Comparison of ENCODE assay signal across 13 mouse cellular contexts in the genomic region with DNA sequence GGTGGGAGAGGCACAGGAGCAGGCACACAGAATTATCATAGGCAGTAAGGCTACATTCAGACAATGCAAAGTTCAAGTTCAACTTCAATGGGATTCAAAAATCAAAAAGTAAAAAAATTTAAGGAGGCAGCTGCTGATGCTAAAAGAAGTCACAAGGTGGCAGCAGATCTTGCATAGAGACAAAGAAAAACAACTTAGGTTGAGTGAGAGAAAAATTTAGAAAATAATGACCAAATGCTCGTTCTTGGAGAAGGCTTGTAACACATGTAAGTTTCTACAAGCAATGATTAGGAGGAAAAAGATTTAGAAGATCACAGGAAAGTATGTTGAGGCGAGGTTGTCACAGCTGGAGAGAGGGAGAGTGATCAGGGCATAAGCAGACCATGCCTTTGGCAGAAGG. TPM values are rescaled to one million over a fixed set of nuclear protein-coding genes. Genes with fewer than 3 reads are reported as not detected.
DNase-seq lines count a peak whose midpoint lies in the region; ATAC-seq lines count a peak whose summit lies in the region.
"Had no signal": no experiment of that assay in that cellular context is flagged by ENCODE, and none has a peak within 500 bp of the region (broad histone marks: within the 10 kb centered on the region; RNA-seq: fewer than 3 reads in every experiment).

No protein-coding gene starts in this region.

- no peak overlapping the region for H3K4me2 ChIP-seq in embryonic facial prominence, embryonic 11.5 days (ENCODE audit: low read depth, low read length)
- H3K4me2 ChIP-seq: liver, embryonic 15.5 days had no signal

- no peaks in the 10 kb centered on the region for H3K27me3 ChIP-seq in embryonic facial prominence, embryonic 11.5 days (ENCODE audit: control insufficient read depth, insufficient read depth, low read length)
- H3K27me3 ChIP-seq in embryonic facial prominence, embryonic 10.5 days (replicated peaks; ENCODE audit: low read depth, poor library complexity, severe bottlenecking), result no peaks in the 10 kb centered on the region
- H3K27me3 ChIP-seq: liver, embryonic 15.5 days had no signal

- no peaks in the 10 kb centered on the region for H3K36me3 ChIP-seq in embryonic facial prominence, embryonic 11.5 days (replicated peaks; ENCODE audit: control insufficient read depth, insufficient read depth, low read depth, low read length)
- H3K36me3 ChIP-seq in embryonic facial prominence, embryonic 10.5 days (replicated peaks), result no peaks in the 10 kb centered on the region
- H3K36me3 ChIP-seq: liver, embryonic 15.5 days had no signal

- H3K4me1 ChIP-seq in embryonic facial prominence, embryonic 11.5 days (ENCODE audit: control insufficient read depth, insufficient read depth, low read length), result no peaks in the 10 kb centered on the region
- H3K4me1 ChIP-seq in embryonic facial prominence, embryonic 10.5 days, result no peaks in the 10 kb centered on the region
- H3K4me1 ChIP-seq: liver, embryonic 15.5 days had no signal

- H3K9me3 ChIP-seq in embryonic facial prominence, embryonic 11.5 days (replicated peaks; ENCODE audit: control insufficient read depth, low read length), result no peaks in the 10 kb centered on the region
- no peaks in the 10 kb centered on the region for H3K9me3 ChIP-seq in embryonic facial prominence, embryonic 10.5 days
- H3K9me3 ChIP-seq: liver, embryonic 15.5 days had no signal

- ATAC-seq in embryonic facial prominence, embryonic 11.5 days (replicated peaks; ENCODE audit: insufficient number of reproducible peaks, low FRiP score, low TSS enrichment, low read depth), result no peak
- peak; percentile 65; the same call in 1 of the 2 replicates for ATAC-seq in common myeloid progenitor, adult 5-6 weeks (replicated peaks; ENCODE audit: low read depth, poor library complexity, severe bottlenecking)
- ATAC-seq in megakaryocyte-erythroid progenitor cell, adult 5-6 weeks (replicated peaks; ENCODE audit: low FRiP score, low TSS enrichment, poor library complexity, severe bottlenecking), result no peak

- no peak overlapping the region for H3K27ac ChIP-seq in embryonic facial prominence, embryonic 11.5 days (replicated peaks; ENCODE audit: low read depth, low read length)
- no peak overlapping the region for H3K27ac ChIP-seq in embryonic facial prominence, embryonic 10.5 days (replicated peaks)
- H3K27ac ChIP-seq: liver, embryonic 15.5 days had no signal

- no peak overlapping the region for H3K9ac ChIP-seq in embryonic facial prominence, embryonic 11.5 days (replicated peaks; ENCODE audit: low read length)
- H3K9ac ChIP-seq: liver, embryonic 15.5 days had no signal

- 48% methylated on average over 2 of the region's 2 CpGs for WGBS in embryonic facial prominence, embryonic 11.5 days
- 47% methylated on average over 2 of the region's 2 CpGs for WGBS in embryonic facial prominence, embryonic 10.5 days

- peak; percentile 64 for DNase-seq in embryonic facial prominence, embryonic 11.5 days (ENCODE audit: low spot score)
- no peak for DNase-seq in embryonic facial prominence, embryonic 10.5 days (ENCODE audit: low spot score)
- peak; percentile 21 to 23 for DNase-seq in left cerebral cortex, postnatal 14 days (ENCODE audit: low spot score in 2 of 2)
- no peak for DNase-seq in left cerebral cortex, postnatal 4 days
- peak; percentile 37 for DNase-seq in A20 (ENCODE audit: low read depth, low spot score)
- no peak for DNase-seq in adrenal gland, postnatal 10 days
- DNase-seq: adrenal gland, postnatal 36 days had no signal

- H3K4me3 ChIP-seq in embryonic facial prominence, embryonic 11.5 days (ENCODE audit: low read depth, low read length), result no peak overlapping the region
- no peak overlapping the region for H3K4me3 ChIP-seq in embryonic facial prominence, embryonic 10.5 days
- H3K4me3 ChIP-seq: liver, embryonic 15.5 days had no signal

- intact Hi-C loops in left cerebral cortex, postnatal 14 days (cut with DNase I), result loop anchor here (2.0 kb wide), 1 partner anchor 253 kb away; no protein-coding TSS in a partner anchor
- intact Hi-C loops in left cerebral cortex, postnatal 4 days (cut with DNase I), result loop anchor here (10.0 kb wide), 1 partner anchor 249 kb away; a partner anchor contains a TSS

RNA-seq across cellular contexts. Expression of a gene that starts 0.7 kb away (rescaled TPM):
- not detected in 2 replicates for polyA plus RNA-seq in embryonic facial prominence, embryonic 11.5 days (2014; fragmentation: Nextera tagmentation; extraction: Ambion mirVana)
- polyA plus RNA-seq in embryonic facial prominence, embryonic 10.5 days (2016; fragmentation: Nextera tagmentation; extraction: Ambion mirVana), result not detected in 2 replicates
- total RNA-seq in left cerebral cortex, postnatal 14 days (2021), result under 1 TPM in 1 of 2 experiments, not detected in 1; 0.13 TPM
- total RNA-seq in left cerebral cortex, postnatal 4 days (2021), result not detected
- not detected in 2 replicates for total RNA-seq in common myeloid progenitor, adult 5-6 weeks (2017)
- total RNA-seq in megakaryocyte-erythroid progenitor cell, adult 5-6 weeks (2014; fragmentation: Nextera tagmentation), result not detected in 2 replicates
- not detected in 2 replicates for total RNA-seq in megakaryocyte-erythroid progenitor cell, adult 5-6 weeks (2017)
- not detected for total RNA-seq in adrenal gland, postnatal 10 days (2021)
- total RNA-seq: adrenal gland, postnatal 36 days had no signal
- polyA plus RNA-seq: heart, embryonic 14.5 days; liver, embryonic 15.5 days; testis, adult 2 months had no signal

RNA-seq across cellular contexts. Expression of a gene that starts 6.8 kb away (rescaled TPM):
- not detected in 2 replicates for polyA plus RNA-seq in embryonic facial prominence, embryonic 11.5 days (2014; fragmentation: Nextera tagmentation; extraction: Ambion mirVana)
- not detected in 2 replicates for polyA plus RNA-seq in embryonic facial prominence, embryonic 10.5 days (2016; fragmentation: Nextera tagmentation; extraction: Ambion mirVana)
- not detected for total RNA-seq in left cerebral cortex, postnatal 14 days (2021)
- total RNA-seq in left cerebral cortex, postnatal 4 days (2021), result not detected
- total RNA-seq in common myeloid progenitor, adult 5-6 weeks (2017), result not detected in 2 replicates
- not detected in 2 replicates for total RNA-seq in megakaryocyte-erythroid progenitor cell, adult 5-6 weeks (2014; fragmentation: Nextera tagmentation)
- not detected in 2 replicates for total RNA-seq in megakaryocyte-erythroid progenitor cell, adult 5-6 weeks (2017)
- total RNA-seq in adrenal gland, postnatal 10 days (2021), result not detected
- total RNA-seq: adrenal gland, postnatal 36 days; layer of hippocampus, postnatal 14 days had no signal
- polyA plus RNA-seq: heart, embryonic 14.5 days; liver, embryonic 15.5 days; testis, adult 2 months had no signal

RNA-seq across cellular contexts. Expression of a gene that starts 21.7 kb away (rescaled TPM):
- polyA plus RNA-seq in embryonic facial prominence, embryonic 11.5 days (2014; fragmentation: Nextera tagmentation; extraction: Ambion mirVana), result 11.4 and 14.7 TPM in 2 replicates
- polyA plus RNA-seq in embryonic facial prominence, embryonic 10.5 days (2016; fragmentation: Nextera tagmentation; extraction: Ambion mirVana), result 10.9 and 13.2 TPM in 2 replicates
- total RNA-seq in left cerebral cortex, postnatal 14 days (2021), result 1 to 10 TPM; 3.5 to 4.0 TPM
- 1 to 10 TPM; 5.9 to 6.1 TPM for total RNA-seq in left cerebral cortex, postnatal 4 days (2021)
- total RNA-seq in common myeloid progenitor, adult 5-6 weeks (2017), result 8.2 and 10.7 TPM in 2 replicates
- total RNA-seq in megakaryocyte-erythroid progenitor cell, adult 5-6 weeks (2014; fragmentation: Nextera tagmentation), result 6.7 and 8.4 TPM in 2 replicates
- total RNA-seq in megakaryocyte-erythroid progenitor cell, adult 5-6 weeks (2017), result 1.8 and 6.0 TPM in 2 replicates
- 10 to 100 TPM in 1 of 2 experiments, 1 to 10 TPM in 1; 6.1 to 14.3 TPM for total RNA-seq in adrenal gland, postnatal 10 days (2021)

RNA-seq across cellular contexts. Expression of a gene that starts 27.1 kb away (rescaled TPM):
- polyA plus RNA-seq in embryonic facial prominence, embryonic 11.5 days (2014; fragmentation: Nextera tagmentation; extraction: Ambion mirVana), result not detected in 2 replicates
- polyA plus RNA-seq in embryonic facial prominence, embryonic 10.5 days (2016; fragmentation: Nextera tagmentation; extraction: Ambion mirVana), result not detected in 2 replicates
- not detected for total RNA-seq in left cerebral cortex, postnatal 14 days (2021)
- not detected for total RNA-seq in left cerebral cortex, postnatal 4 days (2021)
- total RNA-seq in common myeloid progenitor, adult 5-6 weeks (2017), result not detected in 2 replicates
- total RNA-seq in megakaryocyte-erythroid progenitor cell, adult 5-6 weeks (2014; fragmentation: Nextera tagmentation), result not detected in 2 replicates
- total RNA-seq in megakaryocyte-erythroid progenitor cell, adult 5-6 weeks (2017), result not detected in 2 replicates
- total RNA-seq in adrenal gland, postnatal 10 days (2021), result not detected
- total RNA-seq: adrenal gland, postnatal 36 days; layer of hippocampus, postnatal 14 days had no signal
- polyA plus RNA-seq: heart, embryonic 14.5 days; liver, embryonic 15.5 days had no signal

RNA-seq across cellular contexts. Expression of a gene that starts 30.3 kb away (rescaled TPM):
- not detected in 2 replicates for polyA plus RNA-seq in embryonic facial prominence, embryonic 11.5 days (2014; fragmentation: Nextera tagmentation; extraction: Ambion mirVana)
- polyA plus RNA-seq in embryonic facial prominence, embryonic 10.5 days (2016; fragmentation: Nextera tagmentation; extraction: Ambion mirVana), result not detected in 2 replicates
- total RNA-seq in left cerebral cortex, postnatal 14 days (2021), result under 1 TPM in 1 of 2 experiments, not detected in 1; 0.13 TPM
- total RNA-seq in left cerebral cortex, postnatal 4 days (2021), result not detected
- total RNA-seq in common myeloid progenitor, adult 5-6 weeks (2017), result not detected in 2 replicates
- total RNA-seq in megakaryocyte-erythroid progenitor cell, adult 5-6 weeks (2014; fragmentation: Nextera tagmentation), result not detected in 2 replicates
- not detected in 2 replicates for total RNA-seq in megakaryocyte-erythroid progenitor cell, adult 5-6 weeks (2017)
- total RNA-seq in adrenal gland, postnatal 10 days (2021), result not detected
- total RNA-seq: adrenal gland, postnatal 36 days had no signal
- polyA plus RNA-seq: heart, embryonic 14.5 days; liver, embryonic 15.5 days had no signal

Comparison
In these comparisons a context has a peak if more than half of its experiments do, and no peak if none do; other contexts are left out.
1. DNase-seq: peak in embryonic facial prominence, embryonic 11.5 days (single experiment), left cerebral cortex, postnatal 14 days (2 of 2) and A20 (single experiment); none in embryonic facial prominence, embryonic 10.5 days (single experiment), left cerebral cortex, postnatal 4 days (single experiment) and adrenal gland, postnatal 10 days (single experiment).